Mouse (Mus musculus) spleen, adult 2 months (tissue): ENCODE results near the gene Gm14744.
"Not testable (repeated sequence)": the region's sequence is repeated elsewhere in the genome, so short reads cannot be mapped to it uniquely, and the experiment has no call there.

Experiments
- CTCF ChIP-seq: fragments of 200-500 bp; IDR thresholded peaks from 2 replicates; pipeline ENCODE4 v1.5.1; 2011; ENCODE audit warnings: mild to moderate bottlenecking, inconsistent platforms; ENCODE audit not compliant: insufficient read depth, insufficient read length, insufficient replicate concordance; ENCODE audit errors: extremely low read depth
- POLR2A ChIP-seq: fragments of 200-500 bp; IDR thresholded peaks from 2 replicates; pipeline ENCODE4 v1.6.1; 2011; ENCODE audit warnings: low read depth, low read length, inconsistent platforms

GRCm38 (mm10) chrX:77880033-77880432 is 15.5 kb downstream of the Gm14744 start:
- TF ChIP-seq POLR2A, CTCF: not testable (repeated sequence)
